Mouse (Mus musculus): ENCODE measurements around the gene Trp73. TPM values are rescaled to one million over a fixed set of nuclear protein-coding genes. Genes with fewer than 3 reads are reported as not detected.
A peak's percentile ranks its signal among the peaks of the same experiment; 100 is the strongest.

Gene Trp73
- polyA plus RNA-seq, 1 experiment from 2014 or later = not detected

GRCm38 (mm10) chr4:154081021-154081420 lies 59.0 kb downstream of the Trp73 start:
- H3K4me2 ChIP-seq (ENCODE audit: low read depth, low read length) = peak overlapping the region; percentile 48

DNA sequence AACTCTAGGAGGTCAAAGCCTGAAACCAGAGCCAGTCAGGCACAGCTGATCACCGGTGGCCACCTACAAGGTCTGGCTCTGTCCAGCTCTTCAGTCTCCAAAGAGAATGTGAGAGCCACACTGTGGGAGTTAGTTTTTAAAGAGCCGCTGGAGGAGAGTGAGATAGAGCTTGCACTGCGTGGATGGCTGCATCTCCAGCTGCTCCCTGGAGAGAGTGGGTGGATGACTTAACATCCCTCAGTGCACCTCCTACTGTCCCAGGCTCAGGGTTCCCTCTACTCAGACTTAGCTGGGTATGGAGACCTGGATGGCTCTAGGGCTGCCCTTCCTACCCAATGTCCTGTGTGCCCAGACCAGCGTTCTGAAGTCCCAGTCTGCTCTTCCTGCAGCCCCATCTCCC lies 59.8 kb downstream of the Trp73 start:
- no peak for TF ChIP-seq EP300 (IDR thresholded peaks at IDR 0.05; ENCODE audit: low read depth)
- no peak for TF ChIP-seq CTCF (IDR thresholded peaks at IDR 0.05; ENCODE audit: low read depth)
- no peaks in the 10 kb centered on the region for H3K9me3 ChIP-seq (ENCODE audit: low read length)
- no peak overlapping the region for H3K4me2 ChIP-seq (ENCODE audit: low read depth, low read length)
- 51% methylated on average over 4 of the region's 4 CpGs for WGBS (ENCODE audit: insufficient replicate concordance)
- H3K36me3 ChIP-seq (replicated peaks; ENCODE audit: insufficient read depth, low read length) = no peaks in the 10 kb centered on the region
- H3K27ac ChIP-seq (ENCODE audit: low read depth) = no peak overlapping the region
- DNase-seq (no peak), ATAC-seq (no peak)
- H3K9ac ChIP-seq (replicated peaks) = no peak overlapping the region
- peaks cover 12% of the 10 kb centered on the region for H3K27me3 ChIP-seq (ENCODE audit: insufficient read depth, low read length)
- H3K4me3 ChIP-seq (ENCODE audit: low read depth, low read length) = no peak overlapping the region
- H3K4me1 ChIP-seq (ENCODE audit: insufficient read depth) = peaks cover 3% of the 10 kb centered on the region; the same call in 1 of the 2 replicates

More at GRCm38 (mm10) chr4:154081021-154081420, 59.0 kb downstream of the Trp73 start:
- no peak for TF ChIP-seq EP300 (IDR thresholded peaks at IDR 0.05; ENCODE audit: low read depth)
- no peak for TF ChIP-seq CTCF (IDR thresholded peaks at IDR 0.05; ENCODE audit: low read depth)
- ATAC-seq (peak; percentile 99), DNase-seq (peak; percentile 76)
- H3K9me3 ChIP-seq (ENCODE audit: low read length) = no peaks in the 10 kb centered on the region
- no peak overlapping the region for H3K9ac ChIP-seq (replicated peaks)
- peaks cover 12% of the 10 kb centered on the region for H3K27me3 ChIP-seq (ENCODE audit: insufficient read depth, low read length)
- H3K36me3 ChIP-seq (replicated peaks; ENCODE audit: insufficient read depth, low read length) = no peaks in the 10 kb centered on the region
- WGBS (ENCODE audit: insufficient replicate concordance) = 3% methylated on average over 13 of the region's 13 CpGs
- no peak overlapping the region for H3K4me3 ChIP-seq (ENCODE audit: low read depth, low read length)
- peaks cover 3% of the 10 kb centered on the region; the same call in 1 of the 2 replicates for H3K4me1 ChIP-seq (ENCODE audit: insufficient read depth)
- peak overlapping the region; percentile 65; the same call in 1 of the 2 replicates for H3K27ac ChIP-seq (ENCODE audit: low read depth)

- no peaks in the 10 kb centered on the region for H3K36me3 ChIP-seq (replicated peaks; ENCODE audit: insufficient read depth, low read length)
- no peak overlapping the region for H3K4me2 ChIP-seq (ENCODE audit: low read depth, low read length)
- H3K27ac ChIP-seq (ENCODE audit: low read depth) = no peak overlapping the region
- no peaks in the 10 kb centered on the region for H3K9me3 ChIP-seq (ENCODE audit: low read length)
- H3K4me3 ChIP-seq (ENCODE audit: low read depth, low read length) = no peak overlapping the region
- no peak for TF ChIP-seq CTCF (IDR thresholded peaks at IDR 0.05; ENCODE audit: low read depth)
- no peak for TF ChIP-seq EP300 (IDR thresholded peaks at IDR 0.05; ENCODE audit: low read depth)
- ATAC-seq (no peak), DNase-seq (no peak)
- no peak overlapping the region for H3K9ac ChIP-seq (replicated peaks)
- H3K27me3 ChIP-seq (ENCODE audit: insufficient read depth, low read length) = peaks cover 20% of the 10 kb centered on the region
- 17% methylated on average over 11 of the region's 16 CpGs for WGBS (ENCODE audit: insufficient replicate concordance)
- no peaks in the 10 kb centered on the region for H3K4me1 ChIP-seq (ENCODE audit: insufficient read depth)
Measured at GRCm38 (mm10) chr4:154071941-154072340, 68.1 kb downstream of the Trp73 start.

DNA sequence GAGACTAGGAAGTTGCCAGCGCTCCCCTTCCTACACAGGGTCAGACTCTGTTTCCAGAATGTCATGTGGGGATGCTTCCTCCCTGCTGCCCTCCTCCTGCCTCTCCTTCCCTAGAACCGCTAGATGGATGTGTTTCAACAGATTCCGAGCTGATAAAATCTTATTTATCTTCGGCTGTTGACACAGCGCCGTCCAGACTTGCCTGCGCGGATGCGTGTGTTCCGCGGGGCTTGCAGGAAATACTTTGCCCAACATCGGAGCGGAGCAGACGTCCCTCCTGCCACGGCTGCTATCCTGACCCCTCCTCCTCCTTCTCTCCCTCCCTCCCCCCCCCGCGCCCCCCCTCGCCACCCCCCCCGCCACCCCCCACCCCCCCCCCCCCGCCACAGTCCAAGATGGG lies 68.5 kb downstream of the Trp73 start:
- TF ChIP-seq CTCF (IDR thresholded peaks at IDR 0.05; ENCODE audit: low read depth) (no peak), EP300 (IDR thresholded peaks at IDR 0.05; ENCODE audit: low read depth) (no peak)
- ATAC-seq = no peak
- no peak overlapping the region for H3K9ac ChIP-seq (replicated peaks)
- DNase-seq = no peak
- H3K36me3 ChIP-seq (replicated peaks; ENCODE audit: insufficient read depth, low read length) = no peaks in the 10 kb centered on the region
- under 1% methylated on average over 15 of the region's 20 CpGs for WGBS (ENCODE audit: insufficient replicate concordance)
- H3K4me1 ChIP-seq (ENCODE audit: insufficient read depth) = no peaks in the 10 kb centered on the region
- H3K4me2 ChIP-seq (ENCODE audit: low read depth, low read length) = no peak overlapping the region
- H3K4me3 ChIP-seq (ENCODE audit: low read depth, low read length) = no peak overlapping the region
- H3K27me3 ChIP-seq (ENCODE audit: insufficient read depth, low read length) = peaks cover 20% of the 10 kb centered on the region
- H3K9me3 ChIP-seq (ENCODE audit: low read length) = no peaks in the 10 kb centered on the region
- no peak overlapping the region for H3K27ac ChIP-seq (ENCODE audit: low read depth)

DNA sequence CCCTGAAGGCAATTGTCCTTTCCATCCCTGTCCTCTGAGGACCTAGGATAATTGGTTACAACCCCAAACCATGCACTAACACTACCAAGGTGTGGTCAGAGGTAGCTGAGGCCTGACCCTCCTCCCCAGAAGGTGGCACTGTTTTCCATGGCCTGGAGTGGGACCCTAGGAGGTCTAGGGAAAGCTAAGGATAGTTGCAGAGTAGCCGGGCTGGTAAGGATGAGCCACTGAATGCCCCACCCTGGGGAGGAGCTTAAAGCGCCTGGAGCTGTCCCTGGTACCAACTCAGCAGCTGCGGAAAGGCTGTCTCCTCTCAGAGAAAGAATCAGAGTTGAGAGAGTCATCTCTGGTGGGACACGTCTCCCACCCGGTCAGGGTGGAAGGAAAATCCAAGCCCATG lies 69.1 kb downstream of the Trp73 start:
- no peaks in the 10 kb centered on the region for H3K36me3 ChIP-seq (replicated peaks; ENCODE audit: insufficient read depth, low read length)
- DNase-seq (peak; percentile 58), ATAC-seq (0 out of 2 replicates have a peak, but pooled peaks have one; percentile 41)
- no peak for TF ChIP-seq EP300 (IDR thresholded peaks at IDR 0.05; ENCODE audit: low read depth)
- TF ChIP-seq CTCF (IDR thresholded peaks at IDR 0.05; ENCODE audit: low read depth) = peak; percentile 32
- H3K9ac ChIP-seq (replicated peaks) = no peak overlapping the region
- no peak overlapping the region for H3K4me3 ChIP-seq (ENCODE audit: low read depth, low read length)
- no peak overlapping the region for H3K4me2 ChIP-seq (ENCODE audit: low read depth, low read length)
- H3K27me3 ChIP-seq (ENCODE audit: insufficient read depth, low read length) = peaks cover 20% of the 10 kb centered on the region
- no peaks in the 10 kb centered on the region for H3K4me1 ChIP-seq (ENCODE audit: insufficient read depth)
- no peaks in the 10 kb centered on the region for H3K9me3 ChIP-seq (ENCODE audit: low read length)
- no peak overlapping the region for H3K27ac ChIP-seq (ENCODE audit: low read depth)
- WGBS (ENCODE audit: insufficient replicate concordance) = under 1% methylated on average over 5 of the region's 5 CpGs

DNA sequence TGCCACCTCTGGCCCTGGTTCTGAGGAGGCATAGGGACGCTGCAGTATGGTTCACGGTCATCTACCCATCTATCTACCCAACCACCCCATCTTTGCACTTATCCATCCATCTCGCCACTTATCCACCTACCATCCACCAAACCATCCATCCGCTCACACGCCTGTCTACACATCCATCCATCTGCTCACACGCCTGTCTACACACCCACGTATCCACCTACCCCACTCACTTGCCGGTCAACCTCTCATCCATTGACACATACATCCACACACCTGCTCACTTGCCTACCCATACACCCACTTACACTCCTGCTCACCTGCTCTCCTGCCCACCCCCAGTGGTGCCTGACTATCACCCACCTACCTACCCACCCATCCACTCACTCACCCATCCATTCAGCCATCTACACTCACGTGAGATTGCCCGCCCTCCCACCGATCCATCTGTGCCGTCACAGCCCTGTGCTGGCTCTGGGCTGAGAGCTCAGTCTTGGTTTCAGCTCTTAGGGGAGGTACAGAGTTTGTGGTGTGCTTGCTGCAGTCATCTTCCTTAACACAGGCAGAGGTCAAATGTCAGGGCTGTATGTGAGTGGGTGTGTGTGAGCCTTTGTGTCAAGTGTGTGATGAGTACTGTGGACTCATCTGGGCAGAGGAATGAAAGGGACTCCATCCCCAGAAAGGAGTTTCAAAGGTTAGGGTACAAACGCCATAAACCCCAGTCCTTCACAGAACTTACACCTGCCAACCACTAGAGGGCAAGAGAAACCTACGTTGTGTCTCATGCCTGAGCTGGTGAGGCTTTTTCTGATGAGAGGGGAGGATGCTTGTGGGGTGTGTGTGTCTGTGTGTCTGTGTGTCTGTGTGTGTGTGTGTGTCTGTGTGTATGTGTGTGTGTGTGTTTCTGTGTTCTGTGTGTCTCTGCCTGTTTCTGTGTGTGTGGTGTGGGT lies 74.9 kb downstream of the Trp73 start:
- no peak for DNase-seq

More for the DNA sequence above, 74.9 kb downstream of the Trp73 start:
- no peak for ATAC-seq
- no peaks in the 10 kb centered on the region for H3K27me3 ChIP-seq (ENCODE audit: insufficient read depth, low read length)
- TF ChIP-seq EP300 (IDR thresholded peaks at IDR 0.05; ENCODE audit: low read depth) (no peak), CTCF (IDR thresholded peaks at IDR 0.05; ENCODE audit: low read depth) (peak; percentile 93)
- no peak overlapping the region for H3K4me3 ChIP-seq (ENCODE audit: low read depth, low read length)
- H3K9me3 ChIP-seq (ENCODE audit: low read length) = no peaks in the 10 kb centered on the region
- no peak overlapping the region for H3K4me2 ChIP-seq (ENCODE audit: low read depth, low read length)
- H3K9ac ChIP-seq (replicated peaks) = no peak overlapping the region
- no peaks in the 10 kb centered on the region for H3K4me1 ChIP-seq (ENCODE audit: insufficient read depth)
- H3K27ac ChIP-seq (ENCODE audit: low read depth) = no peak overlapping the region
- no peaks in the 10 kb centered on the region for H3K36me3 ChIP-seq (replicated peaks; ENCODE audit: insufficient read depth, low read length)
- WGBS (ENCODE audit: insufficient replicate concordance) = 53% methylated on average over 14 of the region's 14 CpGs
